Mouse (Mus musculus) myocyte (in vitro differentiated cells): ENCODE data around the gene Tjp1. TPM values are rescaled to one million over a fixed set of nuclear protein-coding genes. Genes with fewer than 3 reads are reported as not detected.
A peak's percentile ranks its signal among the peaks of the same experiment; 100 is the strongest.

Experiments
- H3K27me3 ChIP-seq: one replicate; pipeline ENCODE4 v1.6.1; 2011; ENCODE audit not compliant: control insufficient read depth, insufficient read depth, insufficient read length
- H3K36me3 ChIP-seq: one replicate; pipeline ENCODE4 v1.6.1; 2011; ENCODE audit not compliant: control insufficient read depth, insufficient read depth
- H3K4me2 ChIP-seq: one replicate; pipeline ENCODE4 v1.6.1; 2011; ENCODE audit warnings: low read depth, control low read depth
- H3K4me3 ChIP-seq: one replicate; pipeline ENCODE4 v1.5.1; 2011; ENCODE audit warnings: mild to moderate bottlenecking, control low read depth, moderate library complexity
- H3K79me2 ChIP-seq: one replicate; pipeline ENCODE4 v1.6.1; 2011; ENCODE audit not compliant: control insufficient read depth, insufficient read depth
- H3ac ChIP-seq: one replicate; pipeline ENCODE4 v1.6.1; 2011; ENCODE audit not compliant: control insufficient read depth, insufficient read length
- CEBPB ChIP-seq: IDR thresholded peaks from 2 replicates; pipeline ENCODE4 v1.6.1; 2011; ENCODE audit warnings: mild to moderate bottlenecking, moderate library complexity; ENCODE audit not compliant: poor library complexity, insufficient read depth, severe bottlenecking
- E2F4 ChIP-seq: IDR thresholded peaks from one replicate; pipeline ENCODE4 v1.6.1; 2011; ENCODE audit warnings: mild to moderate bottlenecking, control low read depth, moderate library complexity; ENCODE audit not compliant: insufficient read depth
- MAX ChIP-seq: IDR thresholded peaks from one replicate; pipeline ENCODE4 v1.6.1; 2011; ENCODE audit warnings: low read depth, mild to moderate bottlenecking, control low read depth
- MYOD1 ChIP-seq, 3 experiments: IDR thresholded peaks; one replicate each; pipeline ENCODE4 v1.6.1; 2011; ENCODE audit warnings: control low read depth in 2 of 3, low read depth in 2 of 3, mild to moderate bottlenecking in 2 of 3, moderate library complexity in 1 of 3; ENCODE audit not compliant: insufficient read length in 2 of 3, control insufficient read depth in 1 of 3
- MYOG ChIP-seq, 3 experiments: IDR thresholded peaks; one replicate each; pipeline ENCODE4 v1.6.1; 2011; ENCODE audit warnings: control low read depth in 2 of 3, low read depth in 2 of 3, mild to moderate bottlenecking in 2 of 3; ENCODE audit not compliant: insufficient read length in 2 of 3, control insufficient read depth in 1 of 3, insufficient read depth in 1 of 3
- POLR2A ChIP-seq: IDR thresholded peaks from one replicate; pipeline ENCODE4 v1.6.1; 2011; ENCODE audit warnings: low read depth, mild to moderate bottlenecking, control low read depth, moderate library complexity; ENCODE audit not compliant: insufficient read length
- POLR2AphosphoS2 ChIP-seq: IDR thresholded peaks from one replicate; pipeline ENCODE4 v1.6.1; 2011; ENCODE audit warnings: low read depth, control low read depth; ENCODE audit not compliant: insufficient read length
- REST ChIP-seq: IDR thresholded peaks from one replicate; pipeline ENCODE4 v1.6.1; 2011; ENCODE audit warnings: mild to moderate bottlenecking, control low read depth, moderate library complexity; ENCODE audit not compliant: insufficient read depth, insufficient read length
- SRF ChIP-seq: IDR thresholded peaks from one replicate; pipeline ENCODE4 v1.6.1; 2011; ENCODE audit warnings: low read depth; ENCODE audit not compliant: control insufficient read depth, insufficient read length
- TCF12 ChIP-seq: IDR thresholded peaks from one replicate; pipeline ENCODE4 v1.6.1; 2011; ENCODE audit warnings: mild to moderate bottlenecking, control low read depth; ENCODE audit not compliant: poor library complexity, insufficient read depth, severe bottlenecking
- TCF3 ChIP-seq: IDR thresholded peaks from one replicate; pipeline ENCODE4 v1.6.1; 2011; ENCODE audit warnings: low read depth, control low read depth; ENCODE audit not compliant: insufficient read length
- USF1 ChIP-seq: IDR thresholded peaks from one replicate; pipeline ENCODE4 v1.6.1; 2011; ENCODE audit warnings: low read depth, mild to moderate bottlenecking, control low read depth, moderate library complexity
- polyA plus RNA-seq: library from polyadenylated mRNA; unstranded; fragments of >200 nt; fragmentation: generic; extraction: Trizol; gene quantifications from one replicate; pipeline ENCODE4 v1.2.1, GENCODE M21; 2012; ENCODE audit warnings: missing spikeins

Tjp1 gene
- polyA plus RNA-seq, 1 experiment: 24.3 TPM

GRCm38 (mm10) chr7:65417231-65418100 lies 110.1 kb downstream of the Tjp1 start:
- no peak for TF ChIP-seq E2F4
- TF ChIP-seq POLR2AphosphoS2: no peak
- no peak for TF ChIP-seq MAX
- no peak for TF ChIP-seq POLR2A
- no peak for TF ChIP-seq REST
- no peak for TF ChIP-seq TCF3
- TF ChIP-seq MYOD1 (IDR thresholded peaks at IDR 0.05; ENCODE audit: control insufficient read depth in 1 of 3, insufficient read length in 2 of 3, low read depth in 2 of 3): no peak
- no peak for TF ChIP-seq SRF
- TF ChIP-seq TCF12: no peak
- no peak for TF ChIP-seq CEBPB
- Histone ChIP-seq H3K79me2 (no peaks in the 10 kb centered on the region), H3K36me3 (no peaks in the 10 kb centered on the region), H3ac (no peak overlapping the region), H3K4me2 (peak overlapping the region; percentile 7), H3K27me3 (no peaks in the 10 kb centered on the region), H3K4me3 (no peak overlapping the region)

- Histone ChIP-seq H3ac (no peak overlapping the region), H3K79me2 (no peaks in the 10 kb centered on the region), H3K4me3 (no peak overlapping the region), H3K4me2 (peak overlapping the region; percentile 7), H3K27me3 (no peaks in the 10 kb centered on the region), H3K36me3 (no peaks in the 10 kb centered on the region)
- no peak for TF ChIP-seq MAX
Observed at GRCm38 (mm10) chr7:65416506-65416905, 111.1 kb downstream of the Tjp1 start.

GRCm38 (mm10) chr7:65413946-65414945 lies 113.3 kb downstream of the Tjp1 start:
- Histone ChIP-seq H3K36me3 (no peaks in the 10 kb centered on the region), H3ac (no peak overlapping the region), H3K4me2 (no peak overlapping the region), H3K4me3 (no peak overlapping the region), H3K27me3 (no peaks in the 10 kb centered on the region), H3K79me2 (no peaks in the 10 kb centered on the region)
- no peak for TF ChIP-seq TCF3
- no peak for TF ChIP-seq MYOD1 (IDR thresholded peaks at IDR 0.05; ENCODE audit: control insufficient read depth in 1 of 3, insufficient read length in 2 of 3, low read depth in 2 of 3)
- TF ChIP-seq POLR2AphosphoS2: no peak
- no peak for TF ChIP-seq POLR2A
- TF ChIP-seq REST: no peak
- no peak for TF ChIP-seq SRF
- no peak for TF ChIP-seq E2F4

GRCm38 (mm10) chr7:65410668-65411067 lies 116.9 kb downstream of the Tjp1 start:
- Histone ChIP-seq H3K27me3 (no peaks in the 10 kb centered on the region), H3K36me3 (no peaks in the 10 kb centered on the region), H3ac (no peak overlapping the region), H3K79me2 (no peaks in the 10 kb centered on the region), H3K4me3 (no peak overlapping the region), H3K4me2 (peak overlapping the region; percentile 81)
- peak; percentile 95 for TF ChIP-seq TCF3
- TF ChIP-seq SRF: no peak
- no peak for TF ChIP-seq E2F4
- TF ChIP-seq POLR2AphosphoS2: no peak
- no peak for TF ChIP-seq USF1
- peak; percentile 56 to 95 (median 94) for TF ChIP-seq MYOD1 (IDR thresholded peaks at IDR 0.05; ENCODE audit: control insufficient read depth in 1 of 3, insufficient read length in 2 of 3, low read depth in 2 of 3)
- TF ChIP-seq TCF12: peak; percentile 90
- TF ChIP-seq REST: no peak
- peak; percentile 47 to 98 (median 97) for TF ChIP-seq MYOG (IDR thresholded peaks at IDR 0.05; ENCODE audit: control insufficient read depth in 1 of 3, insufficient read depth in 1 of 3, insufficient read length in 2 of 3, low read depth in 2 of 3)
- peak; percentile 93 for TF ChIP-seq CEBPB
- peak; percentile 23 for TF ChIP-seq POLR2A

GRCm38 (mm10) chr7:65406427-65406826 lies 121.2 kb downstream of the Tjp1 start:
- Histone ChIP-seq H3K4me3 (no peak overlapping the region), H3K79me2 (no peaks in the 10 kb centered on the region), H3ac (no peak overlapping the region), H3K4me2 (no peak overlapping the region), H3K27me3 (no peaks in the 10 kb centered on the region), H3K36me3 (no peaks in the 10 kb centered on the region)
- TF ChIP-seq REST (no peak), MYOG (IDR thresholded peaks at IDR 0.05; ENCODE audit: control insufficient read depth in 1 of 3, insufficient read depth in 1 of 3, insufficient read length in 2 of 3, low read depth in 2 of 3) (no peak), TCF3 (no peak), MAX (no peak), MYOD1 (IDR thresholded peaks at IDR 0.05; ENCODE audit: control insufficient read depth in 1 of 3, insufficient read length in 2 of 3, low read depth in 2 of 3) (no peak), SRF (no peak), E2F4 (no peak), POLR2AphosphoS2 (no peak), POLR2A (no peak), TCF12 (no peak), CEBPB (no peak), USF1 (no peak)
